Mouse (Mus musculus): ENCODE data around the gene Klra6.
"Not testable (repeated sequence)": the region's sequence is repeated elsewhere in the genome, so short reads cannot be mapped to it uniquely, and the experiment has no call there.

Gene Klra6

GRCm38 (mm10) chr6:130026854-130027253 is at the start of gene Klra6:
Gene Klra6, minus strand, starts transcription at chr6:130026954.
- no peak for DNase-seq

- not testable (repeated sequence) for DNase-seq
These were observed 40.4 kb upstream of the Klra6 start, which contains the start of gene Klra4 for GRCm38 (mm10) chr6:130067171-130067570. Gene Klra4, minus strand, starts transcription at chr6:130067271.

DNA sequence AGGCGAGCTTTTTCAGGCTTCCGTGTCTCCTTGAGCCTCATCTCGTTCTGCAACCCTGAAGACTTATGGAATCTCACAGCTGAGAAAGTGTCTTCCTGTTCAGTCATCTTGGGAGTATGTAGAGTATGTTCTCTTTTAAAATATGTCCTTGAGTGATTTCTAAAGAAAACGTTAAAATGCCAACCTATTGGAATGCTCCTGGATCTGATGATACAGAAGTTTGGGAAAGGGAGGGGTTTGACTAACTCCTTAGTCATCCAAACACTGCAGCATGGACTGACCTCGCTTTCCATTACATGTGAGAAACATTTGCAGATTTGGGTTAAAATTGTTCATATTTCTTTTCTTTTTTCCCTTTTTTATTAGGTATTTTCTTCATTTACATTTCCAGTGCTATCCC is 38.4 kb upstream of the Klra6 start:
- DNase-seq: no peak

- not testable (repeated sequence) for DNase-seq
These were observed 8.4 kb upstream of the Klra6 start for GRCm38 (mm10) chr6:130035146-130035545.

DNA sequence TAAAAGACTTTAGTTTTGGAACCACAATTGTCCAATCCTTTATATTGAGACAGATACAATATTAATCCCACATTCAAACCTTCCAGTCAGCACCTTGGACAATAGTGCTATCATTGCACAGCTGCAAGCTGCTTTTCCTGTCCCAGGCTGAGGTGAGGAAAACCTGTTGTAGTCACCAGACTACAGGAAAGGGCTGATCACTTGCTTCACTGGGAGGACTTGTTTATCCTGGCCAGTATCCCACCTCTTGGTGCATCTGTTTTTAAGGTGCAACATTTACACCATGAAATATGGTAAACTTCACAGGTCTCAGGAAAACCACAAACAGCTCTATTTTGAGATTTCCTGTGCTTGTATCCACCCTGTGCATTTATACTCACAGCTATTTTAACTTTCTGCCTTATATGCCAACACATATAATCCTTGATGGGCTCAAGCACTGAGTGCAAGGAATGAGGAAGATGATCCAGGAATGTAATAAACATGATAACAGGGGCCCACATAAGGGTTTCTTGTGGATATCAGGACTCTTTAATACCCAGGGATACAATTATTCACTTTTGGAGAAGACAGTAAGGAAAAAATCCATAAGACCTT is 4.8 kb upstream of the Klra6 start:
- not testable (repeated sequence) for DNase-seq
